Mouse (Mus musculus) stomach, postnatal 0 days (tissue): Measurements from ENCODE around the gene Tab1.

ENCODE experiments used
- CTCF ChIP-seq: IDR thresholded peaks from 2 replicates; pipeline ENCODE4 v1.5.1; 2016; ENCODE audit warnings: antibody characterized with exemption, low read depth, mild to moderate bottlenecking, moderate library complexity
- EP300 ChIP-seq: optimal IDR thresholded peaks from 2 replicates; pipeline ENCODE3; 2016; ENCODE audit warnings: antibody characterized with exemption

GRCm38 (mm10) chr15:80208446-80208845, 75.5 kb downstream of the Tab1 start:
- TF ChIP-seq CTCF (no peak), EP300 (no peak)
